ENCODE assay signal across 28 mouse cellular contexts in the genomic region with DNA sequence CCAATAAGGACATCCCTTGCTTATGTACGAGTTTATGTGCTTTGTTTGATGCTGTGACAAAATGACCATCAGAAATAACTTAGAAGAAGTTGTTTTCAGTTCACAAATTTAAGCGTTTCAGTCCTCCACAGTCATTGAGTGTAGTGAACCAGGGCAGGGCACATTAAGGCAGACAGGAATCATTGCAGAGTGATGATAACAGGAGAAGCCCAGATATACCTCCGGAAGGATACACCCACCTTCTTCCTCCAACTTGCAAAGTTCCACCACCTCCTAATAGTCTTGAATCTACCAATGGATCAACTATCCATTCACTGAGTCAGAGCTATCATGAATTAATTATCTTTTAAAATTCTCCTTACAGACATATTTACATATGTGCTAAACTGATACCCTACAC.
"Had no signal": no experiment of that assay in that cellular context is flagged by ENCODE, and none has a peak within 500 bp of the region (broad histone marks: within the 10 kb centered on the region; RNA-seq: fewer than 3 reads in every experiment).

No protein-coding gene starts in this region.

- H3K4me1 ChIP-seq: embryonic facial prominence, embryonic 10.5 days; embryonic facial prominence, embryonic 12.5 days; embryonic facial prominence, embryonic 13.5 days; embryonic facial prominence, embryonic 15.5 days; forebrain, embryonic 10.5 days; forebrain, embryonic 12.5 days; forebrain, embryonic 13.5 days; forebrain, embryonic 15.5 days had no signal

- H3K4me3 ChIP-seq: embryonic facial prominence, embryonic 10.5 days; embryonic facial prominence, embryonic 12.5 days; embryonic facial prominence, embryonic 13.5 days; embryonic facial prominence, embryonic 15.5 days; erythroblast, embryonic 14.5 days; forebrain, embryonic 10.5 days; forebrain, embryonic 12.5 days; forebrain, embryonic 13.5 days; forebrain, embryonic 15.5 days; gastrocnemius, adult 2 months; heart, adult 2 months had no signal

- H3K27me3 ChIP-seq: embryonic facial prominence, embryonic 12.5 days; embryonic facial prominence, embryonic 13.5 days; embryonic facial prominence, embryonic 15.5 days; forebrain, embryonic 12.5 days; forebrain, embryonic 13.5 days; forebrain, embryonic 15.5 days had no signal

- H3K9ac ChIP-seq: embryonic facial prominence, embryonic 12.5 days; embryonic facial prominence, embryonic 13.5 days; embryonic facial prominence, embryonic 15.5 days; forebrain, embryonic 12.5 days; forebrain, embryonic 13.5 days; forebrain, embryonic 15.5 days; forebrain, postnatal 0 days had no signal

- H3K27ac ChIP-seq: embryonic facial prominence, embryonic 10.5 days; embryonic facial prominence, embryonic 12.5 days; embryonic facial prominence, embryonic 13.5 days; embryonic facial prominence, embryonic 15.5 days; forebrain, embryonic 10.5 days; forebrain, embryonic 12.5 days; forebrain, embryonic 13.5 days; forebrain, embryonic 15.5 days; gastrocnemius, adult 2 months; heart, adult 2 months had no signal

- ATAC-seq: forebrain, embryonic 13.5 days; forebrain, embryonic 14.5 days; forebrain, embryonic 15.5 days; forebrain, embryonic 16.5 days; forebrain, postnatal 0 days had no signal

- H3K9me3 ChIP-seq: embryonic facial prominence, embryonic 10.5 days; embryonic facial prominence, embryonic 12.5 days; embryonic facial prominence, embryonic 13.5 days; embryonic facial prominence, embryonic 15.5 days; forebrain, embryonic 10.5 days; forebrain, embryonic 12.5 days; forebrain, embryonic 13.5 days; forebrain, embryonic 15.5 days had no signal

- H3K36me3 ChIP-seq: embryonic facial prominence, embryonic 10.5 days; embryonic facial prominence, embryonic 12.5 days; embryonic facial prominence, embryonic 13.5 days; embryonic facial prominence, embryonic 15.5 days; forebrain, embryonic 10.5 days; forebrain, embryonic 12.5 days; forebrain, embryonic 15.5 days had no signal

- DNase-seq: cerebellum, adult 8-10 months; cerebellum, adult 9-10 months; cerebellum, adult 9-11 months; cerebellum, postnatal 10 days; cerebellum, postnatal 14 days; cerebellum, postnatal 25 days; cerebellum, postnatal 36 days; embryo, embryonic 11 days; forebrain, postnatal 0 days; gastrocnemius, adult 2 months; gastrocnemius, postnatal 10 days; gastrocnemius, postnatal 14 days; gastrocnemius, postnatal 25 days; gastrocnemius, postnatal 36 days; heart, adult 11 months; heart, adult 18-20 months; heart, adult 2 months had no signal

- H3K4me2 ChIP-seq: embryonic facial prominence, embryonic 12.5 days; embryonic facial prominence, embryonic 13.5 days; embryonic facial prominence, embryonic 15.5 days; forebrain, embryonic 12.5 days; forebrain, embryonic 13.5 days; forebrain, embryonic 15.5 days had no signal
